ENCODE assay signal across 25 mouse cellular contexts in the genomic region with DNA sequence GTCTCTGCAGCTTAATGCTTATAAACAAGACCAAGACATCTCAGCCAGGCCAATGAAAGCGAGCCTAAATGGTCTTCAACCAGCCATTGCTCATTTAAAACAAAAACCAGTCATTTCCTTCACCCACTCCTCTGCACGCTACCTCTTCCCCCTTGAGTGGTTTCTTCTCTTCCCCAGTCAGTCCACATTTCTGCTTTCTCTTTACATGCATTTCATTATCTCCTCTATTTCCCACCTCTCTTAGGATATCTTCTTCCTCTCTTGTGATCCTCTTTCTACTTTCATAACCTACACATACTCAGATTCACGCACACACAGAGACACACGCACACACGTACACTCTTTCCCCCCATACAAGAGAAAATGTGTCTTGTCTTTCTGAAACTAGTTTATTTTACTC.
"Had no signal": no experiment of that assay in that cellular context is flagged by ENCODE, and none has a peak within 500 bp of the region (broad histone marks: within the 10 kb centered on the region; RNA-seq: fewer than 3 reads in every experiment).

No protein-coding gene starts in this region.

- H3K36me3 ChIP-seq: heart, embryonic 10.5 days; heart, embryonic 12.5 days; hindbrain, embryonic 10.5 days; hindbrain, embryonic 12.5 days; intestine, embryonic 15.5 days; kidney, embryonic 15.5 days; limb, embryonic 13.5 days; limb, embryonic 15.5 days; liver, embryonic 12.5 days had no signal

- H3K4me1 ChIP-seq: heart, embryonic 10.5 days; heart, embryonic 12.5 days; hindbrain, embryonic 10.5 days; hindbrain, embryonic 12.5 days; intestine, embryonic 15.5 days; kidney, embryonic 15.5 days; limb, embryonic 13.5 days; limb, embryonic 15.5 days; liver, embryonic 12.5 days had no signal

- H3K4me3 ChIP-seq: heart, embryonic 10.5 days; heart, embryonic 12.5 days; hindbrain, embryonic 10.5 days; hindbrain, embryonic 12.5 days; intestine, embryonic 15.5 days; kidney, embryonic 15.5 days; limb, embryonic 13.5 days; limb, embryonic 15.5 days; liver, embryonic 12.5 days had no signal

- H3K9ac ChIP-seq: heart, embryonic 12.5 days; hindbrain, embryonic 12.5 days; hindbrain, embryonic 14.5 days; intestine, embryonic 15.5 days; kidney, embryonic 15.5 days; limb, embryonic 13.5 days; limb, embryonic 15.5 days; liver, embryonic 12.5 days had no signal

- H3K27me3 ChIP-seq: heart, embryonic 12.5 days; hindbrain, embryonic 12.5 days; intestine, embryonic 15.5 days; kidney, embryonic 15.5 days; limb, embryonic 13.5 days; limb, embryonic 15.5 days; liver, embryonic 12.5 days had no signal

- H3K27ac ChIP-seq: heart, embryonic 10.5 days; hindbrain, embryonic 10.5 days; hindbrain, embryonic 12.5 days; hindbrain, embryonic 14.5 days; intestine, embryonic 15.5 days; kidney, embryonic 15.5 days; kidney, postnatal 0 days; limb, embryonic 13.5 days; limb, embryonic 15.5 days; liver, embryonic 12.5 days had no signal

- ATAC-seq: hindbrain, embryonic 16.5 days; inflammation-experienced regulatory T-cells, adult 6 months; intestine, embryonic 15.5 days; intestine, postnatal 0 days; liver, embryonic 12.5 days had no signal

- DNase-seq: gastrocnemius, postnatal 14 days; heart, adult 11 months; heart, postnatal 10 days; heart, postnatal 4 days; kidney, adult 2 months; kidney, adult 9 months; kidney, postnatal 14 days; kidney, postnatal 36 days; layer of hippocampus, adult 9-11 months; layer of hippocampus, postnatal 36 days; left cerebral cortex, postnatal 4 days had no signal

- H3K9me3 ChIP-seq: heart, embryonic 10.5 days; heart, embryonic 12.5 days; hindbrain, embryonic 10.5 days; hindbrain, embryonic 12.5 days; intestine, embryonic 15.5 days; kidney, embryonic 15.5 days; limb, embryonic 13.5 days; limb, embryonic 15.5 days; liver, embryonic 12.5 days had no signal

- H3K4me2 ChIP-seq: heart, embryonic 12.5 days; hindbrain, embryonic 12.5 days; hindbrain, embryonic 14.5 days; intestine, embryonic 15.5 days; kidney, embryonic 15.5 days; limb, embryonic 13.5 days; limb, embryonic 15.5 days; liver, embryonic 12.5 days had no signal
